Mouse (Mus musculus) heart, postnatal 0 days (tissue): ENCODE data around the gene Sri.

Experiments
- CTCF ChIP-seq: IDR thresholded peaks from 2 replicates; pipeline ENCODE4 v1.5.1; 2016; ENCODE audit warnings: antibody characterized with exemption, control low read depth, low read depth
- EP300 ChIP-seq: IDR thresholded peaks from 2 replicates; pipeline ENCODE4 v1.6.1; 2016; ENCODE audit warnings: antibody characterized with exemption, low read depth

DNA sequence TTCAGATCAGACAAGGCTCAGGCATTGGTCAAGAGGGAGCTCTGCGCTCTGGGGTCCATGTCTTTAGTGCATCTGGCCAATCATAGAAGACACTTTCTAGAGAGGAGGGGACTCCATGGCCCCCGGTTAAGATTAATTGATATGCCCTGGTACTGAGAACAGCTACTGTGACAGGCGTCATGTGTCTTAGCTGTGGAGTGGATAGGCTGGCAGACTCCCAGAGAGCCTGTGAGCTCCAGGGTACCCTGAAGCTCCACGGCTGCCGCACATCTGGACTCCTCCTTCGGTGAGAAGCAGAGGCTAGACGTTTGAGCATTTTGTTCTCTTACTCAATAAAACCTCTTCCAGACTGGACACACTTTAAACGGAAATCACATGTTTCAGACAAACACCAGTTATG, 31.6 kb downstream of the Sri start:
- TF ChIP-seq CTCF (no peak), EP300 (no peak)
